Mouse (Mus musculus) urinary bladder, adult 2 months (tissue): ENCODE data around the gene C330007P06Rik. TPM values are rescaled to one million over a fixed set of nuclear protein-coding genes. Genes with fewer than 3 reads are reported as not detected.
"Not testable (repeated sequence)": the region's sequence is repeated elsewhere in the genome, so short reads cannot be mapped to it uniquely, and the experiment has no call there.

Experiments
- DNase-seq: peaks from one replicate; pipeline ENCODE4 v3.0.0; 2022; ENCODE audit warnings: low spot score
- polyA plus RNA-seq: library from polyadenylated mRNA; depleted of rRNA; stranded (reverse); fragments of >200 nt; gene quantifications from 2 replicates; pipeline ENCODE4 v1.2.3, GENCODE M21; 2012; rRNA removed

The C330007P06Rik gene
- polyA plus RNA-seq, 1 experiment: 15.9 TPM

GRCm38 (mm10) chrX:36799131-36799879, 74.6 kb downstream of the C330007P06Rik start:
- no peak for DNase-seq

- DNase-seq: not testable (repeated sequence)
These were observed 77.2 kb downstream of the C330007P06Rik start for GRCm38 (mm10) chrX:36796734-36797133.

GRCm38 (mm10) chrX:36796163-36796581, 77.7 kb downstream of the C330007P06Rik start:
- peak; percentile 70 for DNase-seq

- DNase-seq: peak; percentile 69
These were observed 78.3 kb downstream of the C330007P06Rik start, which contains the start of gene Slc25a5 for GRCm38 (mm10) chrX:36795424-36796162. Slc25a5 (plus strand) TSS chrX:36795651.

GRCm38 (mm10) chrX:36794571-36794970, 79.3 kb downstream of the C330007P06Rik start:
- no peak for DNase-seq

GRCm38 (mm10) chrX:36789360-36789759, 84.6 kb downstream of the C330007P06Rik start:
- DNase-seq: no peak

GRCm38 (mm10) chrX:36777694-36778093, 96.2 kb downstream of the C330007P06Rik start:
- no peak for DNase-seq

- no peak for DNase-seq
These were observed 98.4 kb downstream of the C330007P06Rik start for GRCm38 (mm10) chrX:36775520-36775919.

Other genes with a start within 250 kb of the C330007P06Rik start
- gene Akap17b, start 228.7 kb downstream of the C330007P06Rik start, polyA plus RNA-seq: 4.7 and 5.0 TPM in 2 replicates
- gene Slc25a43, start 130.5 kb downstream of the C330007P06Rik start, polyA plus RNA-seq: 3.6 and 4.1 TPM in 2 replicates
- gene Slc25a5, start 78.5 kb downstream of the C330007P06Rik start, polyA plus RNA-seq: 445 and 526 TPM in 2 replicates
- 43.4 and 45.0 TPM in 2 replicates for gene Ube2a, start 211 bp downstream of the C330007P06Rik start, polyA plus RNA-seq
- gene Nkrf, start 28.8 kb upstream of the C330007P06Rik start, polyA plus RNA-seq: 5.1 and 5.9 TPM in 2 replicates
- gene Sept6, start 117.7 kb upstream of the C330007P06Rik start, polyA plus RNA-seq: 11.7 and 14.7 TPM in 2 replicates
- not detected in 2 replicates for gene Sowahd, start 174.7 kb upstream of the C330007P06Rik start, polyA plus RNA-seq
- gene Rpl39, start 211.3 kb upstream of the C330007P06Rik start, polyA plus RNA-seq: 986 and 1,015 TPM in 2 replicates
- 30.7 and 32.1 TPM in 2 replicates for gene Upf3b, start 236.2 kb upstream of the C330007P06Rik start, polyA plus RNA-seq